Mouse (Mus musculus) ES-E14 (cell line): ENCODE results near the gene Zbtb37. TPM values are rescaled to one million over a fixed set of nuclear protein-coding genes. Genes with fewer than 3 reads are reported as not detected.
"Not testable (repeated sequence)": the region's sequence is repeated elsewhere in the genome, so short reads cannot be mapped to it uniquely, and the experiment has no call there.

Experiments used
- DNase-seq: peaks from one replicate; pipeline ENCODE4 v3.0.0-alpha.2; 2013; ENCODE audit warnings: low read depth, low spot score
- H3K27ac ChIP-seq: 2 replicates; pipeline ENCODE4 v1.5.1; 2012; ENCODE audit warnings: low read depth, mild to moderate bottlenecking, low read length, moderate library complexity, mixed read lengths; ENCODE audit not compliant: poor library complexity, insufficient read depth, severe bottlenecking
- H3K36me3 ChIP-seq: 2 replicates; pipeline ENCODE4 v1.6.1; 2012; ENCODE audit warnings: mild to moderate bottlenecking, low read length, moderate library complexity, mixed read lengths; ENCODE audit not compliant: control insufficient read depth, poor library complexity, insufficient read depth, severe bottlenecking
- H3K4me1 ChIP-seq, 2 experiments: fragments of 150-350 bp in 1 of 2; sonication (generic) in 1 of 2; 2 replicates each; pipeline ENCODE4 v1.6.1; 2012; ENCODE audit warnings: low read length in 2 of 2, mild to moderate bottlenecking in 1 of 2, mixed read lengths in 1 of 2; ENCODE audit not compliant: control insufficient read depth in 2 of 2, insufficient read depth in 2 of 2, poor library complexity in 1 of 2
- H3K4me3 ChIP-seq, 2 experiments: fragments of 150-350 bp in 1 of 2; sonication (generic) in 1 of 2; 2 replicates each; pipeline ENCODE4 v1.5.1; 2012; ENCODE audit warnings: low read length in 2 of 2, low read depth in 1 of 2, mild to moderate bottlenecking in 1 of 2, mixed read lengths in 1 of 2; ENCODE audit not compliant: insufficient read depth in 1 of 2, poor library complexity in 1 of 2, severe bottlenecking in 1 of 2
- H3K9ac ChIP-seq: 2 replicates; pipeline ENCODE4 v1.6.1; 2012; ENCODE audit warnings: low read depth, mild to moderate bottlenecking, low read length, mixed read lengths; ENCODE audit not compliant: poor library complexity, insufficient read depth, severe bottlenecking
- H3K9me3 ChIP-seq: fragments of 150-350 bp; sonication (generic); 2 replicates; pipeline ENCODE4 v1.6.1; 2012; ENCODE audit warnings: low read depth, mild to moderate bottlenecking, low read length; ENCODE audit not compliant: control insufficient read depth, insufficient read depth
- CHD2 ChIP-seq: IDR thresholded peaks from 2 replicates; pipeline ENCODE4 v1.6.1; 2014; ENCODE audit warnings: mild to moderate bottlenecking, low read depth, low read length, inconsistent platforms
- HCFC1 ChIP-seq: IDR thresholded peaks from 2 replicates; pipeline ENCODE4 v1.6.1; 2012; ENCODE audit warnings: low read length, inconsistent platforms, borderline replicate concordance; ENCODE audit not compliant: insufficient read depth
- MAFK ChIP-seq: IDR thresholded peaks from 2 replicates; pipeline ENCODE4 v1.6.1; 2014; ENCODE audit warnings: mild to moderate bottlenecking, low read depth, low read length, inconsistent platforms; ENCODE audit not compliant: insufficient read depth
- ZC3H11A ChIP-seq: IDR thresholded peaks from 2 replicates; pipeline ENCODE4 v1.6.1; 2012; ENCODE audit warnings: low read depth, mild to moderate bottlenecking, inconsistent platforms, low read length, borderline replicate concordance
- ZNF384 ChIP-seq: IDR thresholded peaks from 2 replicates; pipeline ENCODE4 v1.6.1; 2012; ENCODE audit warnings: low read depth, low read length, inconsistent platforms
- in situ Hi-C, 2 experiments: fragments of 600-800 bp; cut with MboI; formaldehyde crosslinking; loops; one replicate each; pipeline ENCODE4 v1.15.1; 2025; ENCODE audit warnings: low sequenced_read_pairs in 2 of 2, inconsistent platforms in 1 of 2; ENCODE audit not compliant: unreplicated experiment in 2 of 2
- total RNA-seq: library from RNA; depleted of rRNA; stranded (reverse); fragments of 300-350 nt; gene quantifications from 2 replicates; pipeline ENCODE4 v1.2.3, GENCODE M21; 2012

The Zbtb37 gene
- total RNA-seq, 1 experiment, result 13.0 TPM

- Histone ChIP-seq H3K9me3 (no peaks in the 10 kb centered on the region), H3K4me3 (no peak overlapping the region), H3K9ac (no peak overlapping the region), H3K36me3 (no peaks in the 10 kb centered on the region; the same call in 1 of the 2 replicates), H3K4me1 (no peaks in the 10 kb centered on the region), H3K27ac (no peak overlapping the region)
- TF ChIP-seq ZNF384, result no peak
- TF ChIP-seq MAFK, result no peak
- no peak for TF ChIP-seq CHD2
- no peak for TF ChIP-seq HCFC1
- TF ChIP-seq ZC3H11A, result no peak
- in situ Hi-C loops, result no loop called here
- no peak for DNase-seq
These were observed 45.3 kb downstream of the Zbtb37 start for GRCm38 (mm10) chr1:160989395-160989794.

GRCm38 (mm10) chr1:160986881-160987635, 47.6 kb downstream of the Zbtb37 start:
- H3K27ac ChIP-seq, result 0 out of 2 replicates have a peak overlapping the region, but pooled peaks have one; percentile 5
- H3K4me3 ChIP-seq, result no peak overlapping the region
- TF ChIP-seq ZC3H11A, result no peak
- no peak for TF ChIP-seq CHD2
- H3K4me1 ChIP-seq, result no peaks in the 10 kb centered on the region
- no peaks in the 10 kb centered on the region for H3K9me3 ChIP-seq
- no peaks in the 10 kb centered on the region for H3K36me3 ChIP-seq
- no peak for DNase-seq
- no peak overlapping the region for H3K9ac ChIP-seq
- in situ Hi-C loops, result no loop called here

DNA sequence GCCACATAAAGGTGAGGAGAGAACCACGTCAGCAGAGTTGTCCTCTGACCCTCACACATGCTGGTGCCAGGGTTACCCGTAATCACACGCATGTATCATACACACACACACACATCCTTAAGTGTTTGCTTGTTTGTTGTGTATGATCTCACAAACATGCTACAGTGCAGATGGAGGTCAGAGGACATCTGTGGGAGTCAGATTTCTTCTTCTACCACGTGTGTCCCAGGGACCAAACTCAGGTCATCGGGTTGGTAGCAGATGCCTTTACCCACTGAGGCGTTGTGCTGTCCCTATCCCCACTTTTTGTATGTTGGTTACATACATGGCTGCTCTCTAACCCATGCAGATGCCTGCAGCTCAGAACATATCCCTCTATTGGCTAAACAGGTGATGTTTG, 49.2 kb downstream of the Zbtb37 start:
- DNase-seq, result no peak
- no peaks in the 10 kb centered on the region for H3K4me1 ChIP-seq
- H3K9me3 ChIP-seq, result no peaks in the 10 kb centered on the region
- TF ChIP-seq HCFC1 (no peak), ZC3H11A (no peak), CHD2 (no peak), MAFK (no peak), ZNF384 (no peak)
- H3K4me3 ChIP-seq, result no peak overlapping the region
- in situ Hi-C loops, result no loop called here
- H3K9ac ChIP-seq, result no peak overlapping the region
- no peak overlapping the region for H3K27ac ChIP-seq
- H3K36me3 ChIP-seq, result no peaks in the 10 kb centered on the region

DNA sequence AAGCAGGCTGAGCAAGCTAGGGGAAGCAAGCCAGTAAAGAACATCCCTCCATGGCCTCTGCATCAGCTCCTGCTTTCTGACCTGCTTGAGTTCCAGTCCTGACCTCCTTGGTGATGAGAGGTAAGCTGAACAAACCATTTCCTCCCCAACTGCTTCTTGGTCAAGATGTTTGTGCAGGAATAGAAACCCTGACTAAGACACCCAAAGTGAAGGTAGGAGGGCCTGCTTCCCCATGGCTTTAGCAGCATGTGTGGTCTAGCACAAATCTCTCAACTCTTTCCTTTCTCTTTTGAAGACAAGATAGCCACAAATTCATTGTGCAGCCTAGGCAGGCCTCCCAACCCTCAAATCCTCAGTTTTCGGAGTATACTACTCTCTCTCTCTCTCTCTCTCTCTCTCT, 49.9 kb downstream of the Zbtb37 start:
- H3K36me3 ChIP-seq, in situ Hi-C loops, H3K27ac ChIP-seq, H3K9me3 ChIP-seq, H3K4me1 ChIP-seq, H3K9ac ChIP-seq, DNase-seq, H3K4me3 ChIP-seq: not testable (repeated sequence)

- in situ Hi-C loops, result no loop called here
- no peaks in the 10 kb centered on the region for H3K4me1 ChIP-seq
- DNase-seq, result no peak
- H3K9ac ChIP-seq, result no peak overlapping the region
- no peak overlapping the region for H3K4me3 ChIP-seq
- H3K27ac ChIP-seq, result no peak overlapping the region
- no peaks in the 10 kb centered on the region for H3K9me3 ChIP-seq
- TF ChIP-seq MAFK, result no peak
- no peak for TF ChIP-seq CHD2
- TF ChIP-seq ZC3H11A, result no peak
- TF ChIP-seq HCFC1, result no peak
- no peak for TF ChIP-seq ZNF384
- no peaks in the 10 kb centered on the region for H3K36me3 ChIP-seq
These were observed 51.8 kb downstream of the Zbtb37 start for GRCm38 (mm10) chr1:160982887-160983286.
